In genomic region chr11:102496732-102497131, GRCm38 (mm10) we compare ENCODE assay signal across 26 mouse cellular contexts. TPM values are rescaled to one million over a fixed set of nuclear protein-coding genes. Genes with fewer than 3 reads are reported as not detected.
DNase-seq lines count a peak whose midpoint lies in the region; ATAC-seq lines count a peak whose summit lies in the region.
"Had no signal": no experiment of that assay in that cellular context is flagged by ENCODE, and none has a peak within 500 bp of the region (broad histone marks: within the 10 kb centered on the region; RNA-seq: fewer than 3 reads in every experiment).

No protein-coding gene starts in this region.

- DNase-seq in heart, adult 11 months: peak; percentile 44
- DNase-seq in heart, postnatal 36 days: no peak
- DNase-seq in CD4-positive, CD25-positive, alpha-beta regulatory T cell, adult 2 months (ENCODE audit: low read depth, low spot score): peak; percentile 33
- DNase-seq in left cerebral cortex, postnatal 4 days: no peak
- DNase-seq in spleen, adult 18-20 months: no peak
- no peak for DNase-seq in kidney, adult 9 months
- DNase-seq: adrenal gland, adult 8-10 months; adrenal gland, postnatal 25 days; B cell, adult 2 months; cerebellum, adult 2 months; cerebellum, adult 9-11 months; cerebellum, postnatal 36 days; embryo, embryonic 11 days; gastrocnemius, postnatal 10 days; gastrocnemius, postnatal 36 days; heart, adult 18-20 months; heart, postnatal 10 days; heart, postnatal 4 days; kidney, adult 11 months had no signal

- intact Hi-C loops in heart, postnatal 36 days (cut with DNase I): no loop called here
- intact Hi-C loops in left cerebral cortex, postnatal 4 days (cut with DNase I): no loop called here

- peak; percentile 63 for ATAC-seq in activated CD4-positive, CD25-positive, alpha-beta regulatory T cell, adult 4 months
- ATAC-seq in inflammation-experienced regulatory T-cells, adult 6 months: peak; percentile 76
- ATAC-seq: forebrain, embryonic 15.5 days; hindbrain, postnatal 0 days; intestine, embryonic 15.5 days; Patski had no signal

RNA-seq across cellular contexts. Expression of gene Itga2b, which starts 26.8 kb away (rescaled TPM):
- total RNA-seq in heart, postnatal 36 days (2021): 1 to 10 TPM; 3.1 to 3.8 TPM
- polyA plus RNA-seq in activated CD4-positive, CD25-positive, alpha-beta regulatory T cell, adult 4 months (2017; shearing (Covaris generic)): under 1 TPM in 1 of 2 experiments, not detected in 1; 0.34 TPM
- polyA plus RNA-seq in inflammation-experienced regulatory T-cells, adult 6 months (2017; shearing (Covaris generic)): 1 to 10 TPM in 1 of 3 experiments, under 1 TPM in 2; 0.45 to 2.0 (median 0.94) TPM
- 1 to 10 TPM; 3.6 to 4.0 TPM for total RNA-seq in left cerebral cortex, postnatal 4 days (2021)

RNA-seq across cellular contexts. Expression of gene Fam171a2, which starts 49.2 kb away (rescaled TPM):
- 1 to 10 TPM; 4.3 to 5.2 TPM for total RNA-seq in heart, postnatal 36 days (2021)
- polyA plus RNA-seq in activated CD4-positive, CD25-positive, alpha-beta regulatory T cell, adult 4 months (2017; shearing (Covaris generic)): not detected
- polyA plus RNA-seq in inflammation-experienced regulatory T-cells, adult 6 months (2017; shearing (Covaris generic)): not detected
- 100 to 1,000 TPM; 237 to 243 TPM for total RNA-seq in left cerebral cortex, postnatal 4 days (2021)
- total RNA-seq: CH12.LX had no signal

RNA-seq across cellular contexts. Expression of gene Gpatch8, which starts 59.5 kb away (rescaled TPM):
- total RNA-seq in heart, postnatal 36 days (2021): 10 to 100 TPM; 18.0 to 21.9 TPM
- 10 to 100 TPM; 54.2 to 55.9 TPM for polyA plus RNA-seq in activated CD4-positive, CD25-positive, alpha-beta regulatory T cell, adult 4 months (2017; shearing (Covaris generic))
- polyA plus RNA-seq in inflammation-experienced regulatory T-cells, adult 6 months (2017; shearing (Covaris generic)): 10 to 100 TPM; 58.6 to 77.0 (median 60.5) TPM
- 10 to 100 TPM; 59.6 to 62.6 TPM for total RNA-seq in left cerebral cortex, postnatal 4 days (2021)

Comparison
In these comparisons a context has a peak if more than half of its experiments do, and no peak if none do; other contexts are left out.
1. DNase-seq: peak in heart, adult 11 months (single experiment) and CD4-positive, CD25-positive, alpha-beta regulatory T cell, adult 2 months (single experiment); none in heart, postnatal 36 days (0 of 2), left cerebral cortex, postnatal 4 days (single experiment), spleen, adult 18-20 months (0 of 2) and kidney, adult 9 months (single experiment).
2. RNA of gene Fam171a2, which starts 49.2 kb away (total RNA-seq): 237 to 243 TPM in left cerebral cortex, postnatal 4 days; 4.3 to 5.2 TPM in heart, postnatal 36 days; every median in the first group is over 10 times any median in the second.